Mouse (Mus musculus) kidney, adult 2 months (tissue): ENCODE measurements around the gene Exd2.

Source experiments
- CTCF ChIP-seq: fragments of 200-500 bp; conservative IDR thresholded peaks from 2 replicates; pipeline ENCODE4 v1.5.1; 2011; ENCODE audit warnings: low read depth, mild to moderate bottlenecking, control low read depth, low read length, moderate library complexity, mixed read lengths; ENCODE audit not compliant: insufficient read depth, insufficient read length
- POLR2A ChIP-seq: fragments of 200-500 bp; IDR thresholded peaks from one replicate; pipeline ENCODE4 v1.6.1; 2011; ENCODE audit warnings: low read depth, low read length, control low read depth

DNA sequence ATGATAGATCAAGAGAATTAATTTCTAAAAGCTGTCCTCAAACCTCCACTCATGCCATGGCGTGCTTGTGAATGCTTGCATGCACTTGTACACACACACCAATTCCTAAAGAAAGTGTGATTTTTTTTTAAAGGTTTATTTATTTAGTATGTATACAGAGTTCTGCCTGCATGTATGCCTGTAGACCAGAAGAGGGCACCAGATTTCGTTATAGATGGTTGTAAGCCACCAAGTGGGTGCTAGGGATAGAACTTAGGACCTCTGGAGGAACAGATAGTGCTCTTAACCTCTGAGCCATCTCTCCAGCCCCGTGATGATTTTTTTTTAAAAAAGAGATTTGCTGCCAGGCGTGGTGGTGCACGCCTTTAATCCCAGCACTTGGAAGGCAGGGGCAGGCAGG is 30.4 kb downstream of the Exd2 start:
- TF ChIP-seq CTCF (no peak), POLR2A (no peak)
